Mouse (Mus musculus): ENCODE results near the gene Hoxd8.

Gene Hoxd8

DNA sequence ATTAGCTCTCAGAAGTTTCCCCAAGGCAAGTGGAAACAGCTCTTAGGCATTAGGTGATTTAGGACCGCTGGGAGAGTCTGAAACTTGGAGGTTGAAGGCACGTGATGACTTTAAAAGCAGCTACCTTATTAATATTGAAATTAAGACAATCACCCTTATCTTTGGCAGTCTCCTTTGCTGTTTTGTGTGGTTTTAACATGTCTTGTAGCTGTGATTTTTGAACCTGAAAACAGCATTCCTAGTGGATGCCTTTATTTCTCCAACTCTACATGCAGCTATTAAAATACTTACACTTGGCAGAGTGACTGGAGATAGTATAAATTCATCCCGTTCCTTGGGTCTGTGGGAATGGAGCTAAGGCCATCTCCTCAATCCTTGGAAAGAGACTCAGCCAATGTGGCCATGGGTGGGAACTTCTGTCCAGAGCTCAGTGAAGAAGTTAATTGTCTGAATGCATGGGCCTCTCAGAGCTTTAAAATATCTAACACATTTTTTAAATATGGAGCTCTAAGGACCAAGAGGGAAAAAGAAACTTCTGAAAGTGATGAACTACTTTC, 33.7 kb upstream of the Hoxd8 start:
- DNase-seq, result no peak

DNA sequence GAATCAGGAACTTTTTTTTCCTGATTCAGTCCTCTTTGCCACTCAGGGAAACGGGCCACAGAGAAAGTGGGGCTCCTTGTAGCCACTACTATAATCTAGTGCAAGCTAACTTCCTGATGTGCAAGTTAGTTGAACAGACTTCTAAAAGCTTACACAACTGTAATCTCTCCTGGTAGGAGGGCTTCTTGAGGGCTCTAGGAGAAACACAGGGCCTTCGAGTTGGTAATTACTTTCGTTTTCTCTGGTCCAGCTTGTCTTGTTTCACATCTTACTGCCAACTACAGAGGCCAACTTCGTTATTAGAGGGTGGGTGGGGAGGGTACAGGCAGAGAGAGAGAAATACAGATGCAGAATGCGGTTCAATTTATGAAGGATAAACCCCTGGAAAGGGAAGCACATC, 32.6 kb upstream of the Hoxd8 start:
- no peak for DNase-seq

DNA sequence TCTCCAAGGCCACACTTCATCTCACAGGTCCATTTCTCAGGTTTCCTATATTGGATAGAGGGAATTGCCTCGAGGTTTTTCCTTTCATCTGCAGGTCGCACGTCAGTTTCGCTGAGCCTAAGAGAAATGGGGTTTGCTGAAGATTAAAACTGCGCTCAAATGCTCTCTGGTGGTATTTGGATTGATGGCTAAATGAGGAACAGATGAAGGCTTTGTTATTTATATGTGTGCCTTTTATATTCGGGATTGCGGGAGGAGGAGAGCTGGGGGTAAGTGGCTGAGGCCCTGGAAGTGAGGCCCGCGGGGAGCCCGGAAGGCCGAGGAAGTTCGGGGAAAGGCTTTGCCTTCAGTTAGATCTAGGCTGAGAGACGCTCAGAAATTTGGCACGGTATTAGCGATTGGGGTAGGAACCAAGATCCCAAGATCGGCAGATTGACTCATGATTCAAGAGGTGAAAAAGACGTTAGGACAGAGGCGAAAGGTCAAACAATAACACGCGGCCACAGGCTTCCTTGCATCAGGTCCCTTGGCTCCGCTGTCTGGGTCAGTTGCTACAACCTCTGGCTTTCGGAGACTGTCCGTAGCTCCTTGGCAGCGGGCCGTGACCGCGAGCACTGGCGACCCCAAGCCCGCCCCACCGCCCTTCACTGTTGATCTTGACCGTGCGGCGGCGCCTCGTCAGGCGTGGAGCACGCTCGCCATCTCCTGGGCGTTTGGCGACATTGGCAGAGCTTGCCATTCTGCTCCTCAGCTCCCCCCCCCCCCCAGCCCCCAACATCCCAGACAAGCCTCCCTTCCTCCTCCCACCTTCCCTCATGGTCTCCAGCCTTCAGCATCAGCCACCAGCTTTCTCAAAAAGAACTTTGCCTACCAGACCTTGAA, 31.7 kb upstream of the Hoxd8 start:
- DNase-seq, result peak in 1 of 2 experiments; percentile 46

DNA sequence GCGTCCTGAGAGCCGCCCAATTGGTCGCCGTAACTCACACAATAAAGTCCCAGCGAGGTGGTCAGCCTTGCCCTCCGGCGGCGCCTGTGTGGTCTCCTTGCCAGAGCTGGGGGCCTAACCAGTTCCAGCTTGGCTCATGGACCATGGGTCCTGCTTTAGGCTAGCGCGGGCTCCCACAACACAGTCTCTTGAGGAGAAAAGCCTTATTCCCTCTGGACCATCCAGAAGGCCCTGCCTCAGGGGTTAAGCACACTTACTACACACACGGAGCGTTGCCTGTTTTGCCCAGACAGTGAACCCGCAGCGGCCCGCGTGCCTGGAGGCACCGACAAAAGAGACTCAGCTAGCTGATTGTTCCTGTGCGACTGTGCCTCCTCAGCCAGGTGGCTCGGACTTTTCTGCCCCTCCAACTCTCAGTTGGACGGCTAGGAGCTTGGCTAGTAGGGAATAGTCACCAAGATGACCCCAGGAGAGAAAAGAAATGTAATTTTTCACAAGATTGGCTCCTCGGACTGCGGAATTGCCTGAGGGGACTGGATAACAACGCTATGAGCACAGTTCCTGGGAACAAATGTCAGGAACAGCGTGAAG, 30.5 kb upstream of the Hoxd8 start:
- DNase-seq, result peak in 1 of 2 experiments; percentile 0

DNA sequence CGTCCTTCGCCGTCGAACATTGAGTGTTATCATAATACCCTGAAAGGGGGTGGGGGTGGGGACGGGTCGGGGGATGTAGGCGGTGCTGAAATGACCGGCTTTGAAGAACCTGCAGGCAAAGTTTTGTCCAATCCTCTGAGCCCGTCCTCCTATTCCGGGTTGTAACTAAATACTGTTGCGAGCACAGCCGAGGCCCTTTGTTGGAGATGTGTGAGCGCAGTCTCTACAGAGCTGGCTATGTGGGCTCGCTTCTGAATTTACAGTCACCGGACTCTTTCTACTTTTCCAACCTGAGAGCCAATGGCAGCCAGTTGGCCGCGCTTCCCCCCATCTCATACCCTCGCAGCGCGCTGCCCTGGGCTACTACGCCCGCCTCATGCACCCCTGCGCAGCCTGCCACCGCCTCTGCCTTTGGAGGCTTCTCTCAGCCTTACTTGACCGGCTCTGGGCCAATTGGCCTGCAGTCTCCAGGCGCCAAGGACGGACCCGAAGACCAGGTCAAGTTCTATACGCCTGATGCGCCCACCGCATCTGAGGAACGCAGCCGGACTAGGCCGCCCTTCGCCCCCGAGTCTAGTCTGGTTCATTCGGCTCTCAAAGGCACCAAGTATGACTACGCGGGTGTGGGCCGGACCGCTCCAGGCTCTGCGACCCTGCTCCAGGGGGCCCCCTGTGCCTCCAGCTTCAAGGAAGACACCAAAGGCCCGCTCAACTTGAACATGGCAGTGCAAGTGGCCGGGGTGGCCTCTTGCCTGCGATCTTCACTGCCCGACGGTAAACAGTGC, 29.3 kb upstream of the Hoxd8 start, which contains the start of gene Hoxd12:
Gene Hoxd12, plus strand, starts transcription at position 133 of the 785 bp plus-strand sequence.
- DNase-seq, result no peak

DNA sequence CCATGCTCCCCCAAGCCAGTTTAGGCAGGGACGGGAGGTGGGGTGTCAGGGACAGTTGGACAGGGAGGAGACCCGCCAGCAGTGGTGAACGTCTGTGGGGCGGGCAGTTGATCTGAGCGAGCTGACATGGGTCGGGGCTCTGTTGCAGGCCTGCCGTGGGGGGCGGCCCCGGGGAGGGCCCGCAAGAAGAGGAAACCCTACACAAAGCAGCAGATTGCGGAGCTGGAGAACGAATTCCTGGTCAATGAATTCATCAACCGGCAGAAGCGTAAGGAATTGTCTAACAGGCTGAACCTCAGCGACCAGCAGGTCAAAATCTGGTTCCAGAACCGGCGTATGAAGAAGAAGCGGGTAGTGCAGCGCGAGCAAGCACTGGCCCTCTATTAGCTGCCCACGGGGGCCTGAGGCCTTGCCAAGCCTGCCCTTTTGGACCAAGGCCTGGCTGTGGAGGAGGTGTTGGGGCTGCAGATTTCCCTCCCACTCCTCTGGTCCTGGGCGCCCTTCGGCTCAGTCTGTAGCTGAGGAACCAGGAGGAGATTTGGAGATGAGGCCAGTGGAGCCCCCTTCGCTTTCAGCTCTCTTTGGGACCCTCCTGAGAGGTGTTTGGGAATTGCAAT, 28.6 kb upstream of the Hoxd8 start:
- no peak for DNase-seq

DNA sequence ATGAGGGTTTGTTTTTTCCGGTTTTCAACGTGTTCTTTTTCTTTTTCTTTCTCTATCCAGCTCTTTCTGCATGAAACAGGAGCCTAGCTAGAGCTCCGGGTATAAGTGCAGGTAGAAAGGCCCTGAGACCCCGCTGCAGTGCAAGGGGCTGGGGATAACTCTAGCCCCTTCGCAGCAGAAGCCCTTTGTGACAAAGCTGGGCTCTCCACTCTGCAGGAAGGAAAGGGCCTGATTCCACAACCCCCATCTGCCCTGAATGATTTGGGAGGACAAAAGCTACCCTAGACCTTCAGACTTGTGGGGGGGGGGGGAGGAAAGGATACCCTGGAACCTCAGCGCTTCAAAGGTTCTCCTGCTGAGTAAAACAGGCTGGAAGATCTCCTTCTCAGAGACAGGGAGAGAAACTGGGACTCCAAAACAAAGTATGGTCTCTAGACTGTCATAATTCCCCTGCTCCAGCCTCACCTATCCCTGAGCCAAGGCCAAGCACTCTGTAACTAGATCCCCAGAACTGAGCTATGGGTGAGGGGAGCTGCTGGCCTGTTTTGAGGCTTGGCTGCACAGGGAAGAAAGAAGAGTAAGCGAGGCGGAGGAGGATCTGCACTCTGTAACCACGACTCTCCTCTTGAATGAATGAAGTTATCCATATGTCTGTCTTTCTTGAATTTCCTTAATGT, 27.9 kb upstream of the Hoxd8 start:
- DNase-seq, result no peak

DNA sequence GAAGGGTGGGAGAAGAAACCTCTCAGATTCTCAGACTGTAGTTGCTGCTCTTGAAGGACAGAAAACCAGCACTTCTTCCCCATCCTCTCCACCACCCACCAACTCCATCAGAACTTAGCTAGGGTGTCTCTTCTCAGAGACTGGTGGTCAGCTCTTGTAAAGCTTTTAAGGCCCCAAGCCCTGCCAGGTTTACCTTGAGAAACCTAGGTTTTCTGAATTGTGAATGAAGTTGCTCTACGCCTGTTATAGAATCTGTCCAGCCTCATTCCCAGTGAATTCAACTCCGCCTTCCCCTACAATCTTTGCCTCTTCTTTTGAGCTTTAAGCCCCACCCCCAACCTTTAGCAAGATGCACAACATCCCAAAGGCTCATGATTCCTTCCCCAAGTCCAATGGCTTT, 27.3 kb upstream of the Hoxd8 start:
- DNase-seq, result no peak

DNA sequence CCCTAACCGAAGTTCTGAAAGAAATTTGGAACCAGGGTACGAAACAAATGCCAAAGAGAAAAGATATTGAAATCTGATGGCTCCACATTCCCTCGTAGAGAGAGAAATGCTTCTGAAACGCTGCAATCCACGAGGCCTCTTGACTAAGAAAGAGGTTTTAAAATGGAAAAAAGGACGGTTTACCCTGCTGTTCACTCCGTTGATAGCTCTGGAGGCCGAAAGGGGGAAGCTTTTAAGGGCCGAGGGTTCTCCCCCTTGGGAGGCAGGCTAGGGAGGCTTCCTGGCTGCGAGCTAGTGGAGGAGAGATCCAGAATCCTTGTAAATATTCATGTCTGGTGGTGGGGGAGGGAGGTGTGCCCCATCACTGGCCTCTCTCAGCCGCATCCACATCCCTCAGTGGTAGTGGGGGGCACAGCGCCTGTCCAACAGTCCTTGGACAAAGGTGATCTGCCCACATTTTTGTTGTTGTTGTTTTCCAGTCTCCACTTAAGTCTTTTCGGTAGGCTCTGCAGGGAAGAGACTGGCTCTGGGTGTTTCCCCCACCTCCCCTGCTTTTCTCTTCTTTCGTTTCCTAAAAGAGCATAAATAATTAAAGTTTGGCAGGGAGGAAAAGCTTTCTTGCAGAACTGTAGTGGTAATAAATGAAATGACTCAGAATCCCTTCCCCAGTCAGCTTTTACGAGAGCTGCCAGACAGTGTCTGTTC, 25.4 kb upstream of the Hoxd8 start, which contains the start of gene Hoxd11:
Gene Hoxd11, plus strand, starts transcription at position 667 of the 705 bp plus-strand sequence.
- no peak for DNase-seq

DNA sequence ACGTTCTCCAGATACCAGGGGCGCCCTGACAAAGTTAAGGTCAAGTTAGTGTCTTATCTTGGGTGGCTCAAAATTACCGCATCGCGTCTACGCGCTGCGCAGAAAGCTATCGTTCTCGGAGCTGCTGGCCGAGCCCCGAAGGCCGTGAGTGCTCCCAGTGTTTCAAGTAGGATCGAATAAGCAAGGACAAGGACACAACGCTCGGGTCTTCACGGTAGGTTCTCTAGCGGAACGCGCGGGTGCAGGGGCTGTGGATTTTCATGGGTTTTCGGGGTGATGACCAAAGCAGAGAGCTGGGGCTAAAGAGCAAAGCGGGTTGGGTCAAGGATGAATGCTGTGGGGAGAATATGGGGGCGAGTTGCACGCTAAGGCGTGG, 24.8 kb upstream of the Hoxd8 start:
- no peak for DNase-seq

DNA sequence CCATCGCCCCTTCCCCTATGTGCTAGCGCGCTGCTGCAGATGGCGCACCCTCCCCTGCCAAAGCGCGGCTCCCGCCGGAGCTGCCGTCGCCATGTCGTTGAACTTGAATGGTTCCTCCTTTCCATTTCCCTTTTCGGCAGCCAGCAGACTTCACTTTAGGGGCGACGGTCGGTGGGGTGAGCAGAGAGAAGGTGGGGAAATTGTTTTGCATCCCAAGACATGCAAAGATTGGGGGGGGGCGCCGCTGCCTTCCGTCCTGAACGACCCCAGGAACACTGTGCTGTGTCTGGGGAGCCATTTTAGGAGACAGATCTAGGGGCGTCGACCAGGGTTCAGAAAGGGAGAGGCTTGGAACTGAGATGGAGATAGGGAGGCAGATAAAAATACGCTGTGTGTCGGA, 24.4 kb upstream of the Hoxd8 start:
- no peak for DNase-seq

DNA sequence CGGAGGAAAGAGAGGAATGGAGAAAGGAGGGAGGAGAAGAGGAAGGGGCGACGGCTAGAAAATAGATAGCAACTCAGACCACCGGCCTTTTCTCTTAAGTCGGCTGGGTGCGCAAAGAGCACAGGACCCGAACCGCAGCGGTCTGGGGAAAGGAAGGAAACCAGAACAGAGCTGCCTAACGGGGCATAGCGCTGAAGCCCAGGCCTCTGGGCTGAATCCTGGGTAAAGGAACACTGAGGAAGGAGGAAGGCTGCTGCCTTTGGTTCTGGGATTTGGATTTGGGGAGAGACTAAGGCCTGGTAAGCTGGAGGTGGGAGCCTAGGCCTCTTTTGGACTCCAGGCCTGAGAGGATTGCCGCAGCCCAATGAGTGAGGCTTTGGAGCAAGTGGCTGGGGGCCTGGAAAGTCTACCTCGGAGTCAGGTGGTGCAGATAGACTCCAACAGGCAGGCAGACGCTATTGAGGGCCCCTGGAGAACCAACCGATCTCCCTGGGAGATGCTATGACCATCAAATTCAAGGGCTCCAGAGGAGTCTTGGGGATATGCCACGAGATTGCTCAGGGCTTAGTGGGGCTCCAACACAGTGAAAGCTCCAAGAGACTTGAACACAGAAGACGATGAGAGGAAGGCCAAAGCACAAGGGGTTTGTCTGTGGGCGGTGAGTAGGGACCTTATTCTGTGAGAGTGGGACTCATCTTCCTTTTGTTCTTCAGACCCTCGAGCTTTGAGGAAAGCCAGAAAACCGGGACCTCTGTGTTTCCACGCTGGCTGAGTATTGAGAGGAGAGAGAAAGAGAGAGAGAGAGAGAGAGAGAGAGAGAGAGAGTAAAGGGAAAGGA, 23.6 kb upstream of the Hoxd8 start:
- no peak for DNase-seq

DNA sequence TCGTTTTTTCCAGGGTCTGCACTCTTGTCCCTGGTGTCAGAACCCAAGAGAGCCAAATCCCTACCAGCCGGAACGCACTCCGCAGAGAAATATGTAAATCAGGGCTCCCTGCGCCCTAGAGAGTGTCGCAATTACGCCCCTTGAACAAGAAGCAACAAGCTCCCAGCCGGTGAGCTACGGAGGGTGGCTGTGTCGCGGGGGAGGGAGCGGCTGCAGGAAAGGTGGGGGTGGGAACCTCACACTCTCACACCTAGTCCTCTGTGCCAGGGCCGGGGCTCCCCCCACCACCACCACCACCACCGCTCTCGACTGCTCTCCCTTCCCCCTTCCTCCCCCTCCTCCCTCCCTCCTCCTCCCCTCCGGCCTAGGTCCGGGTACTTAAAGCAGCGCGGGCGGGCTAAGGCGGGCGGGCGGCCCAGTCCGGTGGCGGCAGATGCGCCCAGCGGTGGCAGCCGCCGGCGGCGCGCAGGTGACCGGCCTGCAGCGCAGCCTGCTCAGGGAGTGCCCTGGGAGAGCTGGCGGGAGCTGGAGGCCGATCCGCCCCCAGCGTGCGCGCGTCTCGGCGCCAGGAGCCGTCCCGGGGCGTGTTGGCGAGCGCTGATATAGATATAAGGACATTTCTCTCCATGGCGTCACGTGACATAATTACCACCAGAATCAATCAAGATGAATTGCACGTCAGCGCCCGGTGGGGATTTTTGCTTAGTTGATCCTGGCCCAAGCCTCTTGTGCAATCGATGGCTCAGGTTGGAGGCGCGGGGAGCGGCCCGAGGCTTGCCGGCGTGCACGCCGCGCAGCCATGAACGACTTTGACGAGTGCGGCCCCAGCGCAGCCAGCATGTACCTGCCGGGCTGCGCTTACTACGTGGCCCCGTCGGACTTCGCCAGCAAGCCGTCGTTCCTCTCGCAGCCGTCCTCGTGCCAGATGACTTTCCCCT, 22.6 kb upstream of the Hoxd8 start:
- DNase-seq, result no peak

DNA sequence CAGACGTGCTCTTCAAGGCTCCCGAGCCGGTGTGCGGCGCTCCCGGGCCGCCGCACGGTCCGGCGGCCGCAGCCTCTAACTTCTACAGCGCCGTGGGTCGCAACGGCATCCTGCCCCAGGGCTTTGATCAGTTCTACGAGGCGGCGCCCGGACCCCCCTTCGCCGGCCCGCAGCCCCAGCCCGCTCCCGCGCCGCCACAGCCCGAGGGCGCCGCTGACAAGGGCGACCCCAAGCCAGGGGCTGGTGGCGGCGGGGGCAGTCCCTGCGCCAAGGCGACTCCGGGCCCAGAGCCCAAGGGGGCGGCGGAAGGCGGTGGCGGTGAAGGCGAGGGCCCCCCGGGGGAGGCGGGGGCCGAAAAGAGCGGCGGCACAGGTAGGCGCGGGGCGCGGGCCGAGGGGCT, 21.6 kb upstream of the Hoxd8 start:
- DNase-seq, result no peak

DNA sequence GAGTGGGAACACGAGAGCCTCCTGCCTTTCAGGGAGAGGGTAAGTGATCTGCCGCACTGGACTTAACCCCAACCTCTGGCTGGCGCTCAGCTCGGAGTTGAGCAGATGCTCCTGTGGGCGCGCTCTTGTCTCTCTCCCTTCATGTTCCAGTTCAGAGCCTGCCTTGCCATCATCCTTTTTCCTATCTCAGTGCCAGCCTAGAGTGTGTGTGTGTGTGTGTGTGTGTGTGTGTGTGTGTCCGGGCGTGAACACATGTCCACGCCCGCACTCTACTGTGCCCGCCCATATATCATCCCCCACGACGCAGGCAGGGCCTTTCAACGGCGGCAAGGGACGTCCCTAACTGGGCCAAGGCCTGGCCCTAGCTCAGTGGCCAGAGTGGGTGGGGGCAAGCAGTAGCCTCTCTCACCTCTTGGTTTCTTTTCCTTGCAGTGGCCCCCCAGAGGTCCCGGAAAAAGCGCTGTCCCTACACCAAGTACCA, 20.9 kb upstream of the Hoxd8 start:
- no peak for DNase-seq

DNA sequence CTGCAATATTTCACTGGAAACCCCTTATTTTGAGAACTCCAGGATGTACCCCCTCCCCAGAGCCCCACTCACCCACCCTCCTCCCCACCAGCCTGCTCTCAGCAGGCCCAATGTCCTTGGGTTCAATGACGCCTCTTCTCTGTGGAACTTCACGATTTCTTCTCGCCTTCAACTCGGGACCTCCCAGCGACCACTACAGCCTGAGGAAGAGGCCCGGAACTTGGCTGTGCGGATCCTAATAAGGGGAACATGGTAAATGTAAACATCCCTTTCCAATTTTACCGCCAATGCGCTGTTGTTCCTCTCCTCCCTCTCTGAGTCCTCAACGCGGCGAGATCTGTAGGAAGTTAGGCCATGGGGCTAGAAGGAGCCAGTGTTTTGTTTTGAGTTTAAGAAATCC, 20.3 kb upstream of the Hoxd8 start:
- no peak for DNase-seq

DNA sequence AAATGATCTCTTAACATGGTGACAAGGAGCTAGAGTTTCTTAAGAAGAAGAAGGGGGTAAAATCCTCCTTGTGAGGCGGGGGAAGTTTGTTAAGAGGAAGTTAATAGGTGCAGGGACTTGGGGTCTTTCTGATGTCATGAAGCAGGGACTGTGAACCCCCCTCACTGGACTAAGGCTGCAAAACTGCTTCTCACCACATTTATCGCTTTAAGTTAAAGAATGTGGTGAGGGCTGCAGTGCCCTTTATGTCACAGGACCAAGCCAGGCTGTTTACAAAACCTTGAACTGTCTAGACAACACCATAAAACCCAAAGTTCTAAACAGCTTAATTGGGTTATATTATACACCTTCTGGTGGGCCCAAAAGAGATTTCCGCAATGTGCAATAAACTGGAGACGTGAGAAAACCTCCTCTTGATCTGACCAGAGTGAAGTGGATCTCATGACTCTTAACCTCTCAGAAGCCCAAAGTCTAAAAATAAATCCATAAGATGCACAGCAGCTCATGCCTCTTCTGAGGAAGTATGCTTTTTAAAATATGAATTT, 19.3 kb upstream of the Hoxd8 start:
- DNase-seq, result no peak

DNA sequence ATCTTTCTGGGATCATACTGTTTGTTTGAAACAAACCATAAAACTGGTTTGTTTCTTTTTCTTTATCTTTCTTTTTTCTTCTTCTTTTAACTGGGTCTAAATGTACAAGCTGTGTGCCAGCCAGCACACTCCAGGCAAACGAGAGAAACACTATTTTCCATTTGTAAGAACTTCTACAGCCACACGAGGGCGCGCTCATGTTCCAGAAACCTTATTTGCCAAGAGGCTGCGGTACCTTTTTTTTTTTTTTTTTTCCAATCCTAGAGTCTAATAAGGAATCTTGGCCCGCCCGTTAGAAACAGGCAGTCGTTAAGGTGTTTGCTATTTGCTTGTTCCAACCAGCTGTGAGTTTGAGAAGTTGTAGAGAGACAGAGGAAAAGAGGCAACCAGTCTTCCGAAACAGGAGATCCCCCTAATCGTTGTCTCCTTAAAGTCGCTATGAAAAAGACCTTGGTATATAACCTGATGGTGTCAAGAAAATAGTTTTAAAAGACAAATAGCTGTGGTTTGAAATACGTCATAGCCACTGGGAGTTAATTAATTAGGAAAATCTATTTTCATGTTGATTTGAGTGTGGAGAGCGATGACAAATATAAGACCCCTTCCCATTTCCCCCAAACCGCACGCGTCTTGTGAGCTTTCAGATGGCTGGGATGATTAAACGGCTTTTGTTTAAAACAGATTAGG, 18.0 kb upstream of the Hoxd8 start:
- DNase-seq, result peak; percentile 80 to 87
